Mouse (Mus musculus) MEL (cell line): Measurements from ENCODE around the gene Tle4.

Experiments
- CTCF ChIP-seq, 3 experiments: IDR thresholded peaks in 2 of 3; conservative IDR thresholded peaks in 1 of 3; 2 replicates each; pipeline ENCODE4 v1.5.1; 2011 to 2012; ENCODE audit warnings: low read length in 3 of 3, low read depth in 2 of 3, mild to moderate bottlenecking in 2 of 3, improper control_type of control experiment in 1 of 3, inconsistent platforms in 1 of 3, mixed read lengths in 1 of 3, moderate library complexity in 1 of 3; ENCODE audit not compliant: control insufficient read depth in 1 of 3, insufficient read depth in 1 of 3, poor library complexity in 1 of 3, severe bottlenecking in 1 of 3
- HCFC1 ChIP-seq: IDR thresholded peaks from 2 replicates; pipeline ENCODE4 v1.6.1; 2012; ENCODE audit warnings: low read depth, mild to moderate bottlenecking, inconsistent platforms, low read length, improper control_type of control experiment, moderate library complexity
- KAT2A ChIP-seq: conservative IDR thresholded peaks from 2 replicates; pipeline ENCODE4 v1.6.1; 2012; ENCODE audit warnings: low read depth, low read length, improper control_type of control experiment, inconsistent platforms
- NELFE ChIP-seq: IDR thresholded peaks from 2 replicates; pipeline ENCODE4 v1.6.1; 2011; ENCODE audit warnings: low read depth, low read length, improper control_type of control experiment
- TBP ChIP-seq: IDR thresholded peaks from 2 replicates; pipeline ENCODE4 v1.8.0; 2011; ENCODE audit warnings: low read depth, low read length, improper control_type of control experiment

DNA sequence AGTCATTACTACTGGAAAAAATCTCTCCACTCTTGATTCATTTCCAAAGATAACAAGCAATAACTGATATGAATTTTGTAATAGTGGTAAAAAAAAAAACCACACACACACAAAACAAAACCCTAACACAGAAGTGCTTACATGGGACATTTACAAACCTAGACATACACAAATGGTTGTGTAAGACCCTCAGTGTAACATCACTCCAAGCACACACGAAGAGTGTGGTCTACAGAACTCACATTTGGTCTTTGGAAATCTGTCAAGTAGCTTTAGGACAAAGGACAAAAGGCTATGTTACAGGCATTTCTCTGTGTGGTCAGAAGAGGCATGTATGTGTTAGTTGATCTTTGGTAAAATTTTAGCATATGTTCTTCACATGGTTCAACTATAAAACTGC is 52.4 kb downstream of the Tle4 start:
- no peak for TF ChIP-seq TBP
- no peak for TF ChIP-seq KAT2A
- no peak for TF ChIP-seq NELFE
- TF ChIP-seq HCFC1, result no peak
- TF ChIP-seq CTCF (IDR thresholded peaks at IDR 0.05 in 2 of 3, conservative IDR thresholded peaks at IDR 0.05 in 1 of 3; ENCODE audit: control insufficient read depth in 1 of 3, insufficient read depth in 1 of 3, low read depth in 2 of 3, low read length in 3 of 3, poor library complexity in 1 of 3, severe bottlenecking in 1 of 3), result no peak
